Comparison of ENCODE assay signal across 18 mouse cellular contexts in the genomic region with DNA sequence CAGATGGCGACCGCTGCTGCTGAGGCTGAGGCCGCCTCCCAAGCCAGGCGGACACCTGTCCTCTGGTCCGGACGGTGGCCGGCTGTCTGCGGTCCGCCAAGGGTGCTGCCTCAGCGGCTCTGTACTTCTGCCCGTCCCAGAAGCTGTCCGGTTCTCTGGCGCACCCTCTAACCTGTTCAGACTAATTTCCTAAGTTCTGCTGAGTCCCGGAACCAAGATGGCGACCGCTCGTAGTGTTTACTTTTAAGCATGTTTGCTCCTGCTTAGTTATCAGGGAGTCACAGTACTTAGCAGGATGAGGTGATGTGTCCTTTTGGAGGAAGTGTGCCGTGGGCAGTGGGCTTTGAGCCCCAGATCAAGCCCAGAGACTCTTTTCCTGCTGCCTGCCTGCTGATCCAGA. TPM values are rescaled to one million over a fixed set of nuclear protein-coding genes. Genes with fewer than 3 reads are reported as not detected.
DNase-seq lines count a peak whose midpoint lies in the region; ATAC-seq and TF ChIP-seq lines count a peak whose summit lies in the region.
"Not testable (repeated sequence)": the region's sequence is repeated elsewhere in the genome, so short reads cannot be mapped to it uniquely, and the experiment has no call there.
"Had no signal": no experiment of that assay in that cellular context is flagged by ENCODE, and none has a peak within 500 bp of the region (broad histone marks: within the 10 kb centered on the region; RNA-seq: fewer than 3 reads in every experiment).

No protein-coding gene starts in this region.

- H3K9ac ChIP-seq in embryonic facial prominence, embryonic 11.5 days (replicated peaks; ENCODE audit: low read length); hindbrain, embryonic 14.5 days; limb, embryonic 11.5 days (ENCODE audit: low read length); lung, postnatal 0 days (replicated peaks; ENCODE audit: low read depth); neural tube, embryonic 11.5 days (ENCODE audit: low read length): not testable (repeated sequence)

- H3K27ac ChIP-seq in embryonic facial prominence, embryonic 11.5 days (replicated peaks; ENCODE audit: low read depth, low read length); heart, embryonic 10.5 days; hindbrain, embryonic 14.5 days; limb, embryonic 11.5 days (replicated peaks; ENCODE audit: low read depth, low read length); lung, postnatal 0 days (ENCODE audit: low read length); neural tube, embryonic 11.5 days (ENCODE audit: low read depth, low read length): not testable (repeated sequence)

- ATAC-seq in embryonic facial prominence, embryonic 11.5 days (replicated peaks; ENCODE audit: insufficient number of reproducible peaks, low FRiP score, low TSS enrichment, low read depth) = peak; percentile 52; the same call in 1 of the 2 replicates
- ATAC-seq in hindbrain, embryonic 14.5 days (ENCODE audit: low FRiP score) = peak; percentile 60
- peak; percentile 47; the same call in 1 of the 2 replicates for ATAC-seq in limb, embryonic 11.5 days (ENCODE audit: insufficient number of reproducible peaks, low FRiP score, low TSS enrichment, low read depth)
- not testable (repeated sequence) for ATAC-seq in lung, postnatal 0 days
- peak; percentile 50; the same call in 1 of the 2 replicates for ATAC-seq in neural tube, embryonic 11.5 days (ENCODE audit: insufficient read depth, low FRiP score, low TSS enrichment)

- not testable (repeated sequence) for TF ChIP-seq CTCF in lung, postnatal 0 days (IDR thresholded peaks at IDR 0.05)

- not testable (repeated sequence) for H3K4me3 ChIP-seq in embryonic facial prominence, embryonic 11.5 days (ENCODE audit: low read depth, low read length); heart, embryonic 10.5 days; hindbrain, embryonic 14.5 days (replicated peaks; ENCODE audit: low read length); limb, embryonic 11.5 days (ENCODE audit: low read depth, low read length); lung, postnatal 0 days (ENCODE audit: low read depth, low read length); neural tube, embryonic 11.5 days (ENCODE audit: low read depth, low read length)

- H3K4me1 ChIP-seq in embryonic facial prominence, embryonic 11.5 days (ENCODE audit: control insufficient read depth, insufficient read depth, low read length); heart, embryonic 10.5 days; hindbrain, embryonic 14.5 days (replicated peaks; ENCODE audit: control insufficient read depth, insufficient read depth, low read length); limb, embryonic 11.5 days (ENCODE audit: control insufficient read depth, insufficient read depth, low read length); lung, postnatal 0 days (ENCODE audit: insufficient read depth, low read depth, low read length); neural tube, embryonic 11.5 days (ENCODE audit: control insufficient read depth, insufficient read depth, low read length): not testable (repeated sequence)

- H3K9me3 ChIP-seq in embryonic facial prominence, embryonic 11.5 days (replicated peaks; ENCODE audit: control insufficient read depth, low read length); heart, embryonic 10.5 days; limb, embryonic 11.5 days (ENCODE audit: control insufficient read depth, low read length); lung, postnatal 0 days (ENCODE audit: low read length); neural tube, embryonic 11.5 days (ENCODE audit: control insufficient read depth, low read length): not testable (repeated sequence)
- H3K9me3 ChIP-seq in hindbrain, embryonic 14.5 days (ENCODE audit: control insufficient read depth, low read length) = peaks cover 16% of the 10 kb centered on the region

- not testable (repeated sequence) for H3K27me3 ChIP-seq in embryonic facial prominence, embryonic 11.5 days (ENCODE audit: control insufficient read depth, insufficient read depth, low read length); heart, embryonic 10.5 days (ENCODE audit: insufficient read depth, poor library complexity, severe bottlenecking); hindbrain, embryonic 14.5 days (ENCODE audit: control insufficient read depth, insufficient read depth, low read length); limb, embryonic 11.5 days (ENCODE audit: control insufficient read depth, insufficient read depth, low read length); lung, postnatal 0 days (replicated peaks; ENCODE audit: insufficient read depth, low read length); neural tube, embryonic 11.5 days (ENCODE audit: control insufficient read depth, insufficient read depth, low read length)

- not testable (repeated sequence) for TF ChIP-seq EP300 in lung, postnatal 0 days (IDR thresholded peaks at IDR 0.05)

- not testable (repeated sequence) for H3K4me2 ChIP-seq in embryonic facial prominence, embryonic 11.5 days (ENCODE audit: low read depth, low read length); hindbrain, embryonic 14.5 days (replicated peaks); limb, embryonic 11.5 days (ENCODE audit: low read depth, severe bottlenecking); lung, postnatal 0 days (replicated peaks; ENCODE audit: low read depth, low read length); neural tube, embryonic 11.5 days (ENCODE audit: low read depth)

- not testable (repeated sequence) for H3K36me3 ChIP-seq in embryonic facial prominence, embryonic 11.5 days (replicated peaks; ENCODE audit: control insufficient read depth, insufficient read depth, low read depth, low read length); heart, embryonic 10.5 days; hindbrain, embryonic 14.5 days (replicated peaks; ENCODE audit: control insufficient read depth, insufficient read depth); limb, embryonic 11.5 days (ENCODE audit: control insufficient read depth, insufficient read depth, low read length); lung, postnatal 0 days (ENCODE audit: insufficient read depth, low read length); neural tube, embryonic 11.5 days (ENCODE audit: control insufficient read depth, insufficient read depth, low read length)

- WGBS in embryonic facial prominence, embryonic 11.5 days = 87% methylated on average over 7 of the region's 18 CpGs
- WGBS in heart, embryonic 10.5 days = 83% methylated on average over 9 of the region's 18 CpGs
- 89% methylated on average over 7 of the region's 18 CpGs for WGBS in hindbrain, embryonic 14.5 days
- 86% methylated on average over 7 of the region's 18 CpGs for WGBS in limb, embryonic 11.5 days
- WGBS in lung, postnatal 0 days = 85% methylated on average over 7 of the region's 18 CpGs
- WGBS in neural tube, embryonic 11.5 days = 86% methylated on average over 7 of the region's 18 CpGs

- peak; percentile 48 for DNase-seq in ES-CJ7 (ENCODE audit: low read depth, low spot score)
- DNase-seq in embryonic facial prominence, embryonic 11.5 days (ENCODE audit: low spot score); hindbrain, embryonic 14.5 days (ENCODE audit: low spot score): not testable (repeated sequence)
- peak; percentile 73 for DNase-seq in heart, embryonic 10.5 days (ENCODE audit: low spot score)
- DNase-seq in limb, embryonic 11.5 days (ENCODE audit: low spot score) = peak; percentile 21
- peak; percentile 4 for DNase-seq in lung, postnatal 0 days (ENCODE audit: low spot score)
- peak; percentile 9 for DNase-seq in neural tube, embryonic 11.5 days (ENCODE audit: low spot score)
- DNase-seq in yolk sac, embryonic 10.5 days (ENCODE audit: low spot score) = peak; percentile 1

RNA-seq across cellular contexts. Expression of a gene that starts 13.9 kb away (rescaled TPM):
- not detected in 2 replicates for polyA plus RNA-seq in embryonic facial prominence, embryonic 11.5 days (2014; fragmentation: Nextera tagmentation; extraction: Ambion mirVana)
- polyA plus RNA-seq in heart, embryonic 10.5 days (2016; fragmentation: Nextera tagmentation; extraction: Ambion mirVana) = not detected in 2 replicates
- polyA plus RNA-seq in hindbrain, embryonic 14.5 days (2014; fragmentation: Nextera tagmentation; extraction: Ambion mirVana) = not detected in 2 replicates
- not detected in 2 replicates for polyA plus RNA-seq in limb, embryonic 11.5 days (2014; fragmentation: Nextera tagmentation; extraction: Ambion mirVana)
- not detected in 2 replicates for polyA plus RNA-seq in lung, postnatal 0 days (2015; fragmentation: Nextera tagmentation; extraction: Ambion mirVana)
- polyA plus RNA-seq in neural tube, embryonic 11.5 days (2014; fragmentation: Nextera tagmentation; extraction: Ambion mirVana) = not detected in 2 replicates
- polyA plus RNA-seq: forebrain, embryonic 14.5 days; heart, embryonic 16.5 days; hindbrain, embryonic 10.5 days; intestine, embryonic 16.5 days; kidney, postnatal 0 days; limb, embryonic 14.5 days; liver, embryonic 15.5 days; neural tube, embryonic 15.5 days; thymus, adult 2 months; urinary bladder, adult 2 months had no signal

RNA-seq across cellular contexts. Expression of a gene that starts 43.3 kb away (rescaled TPM):
- polyA plus RNA-seq in embryonic facial prominence, embryonic 11.5 days (2014; fragmentation: Nextera tagmentation; extraction: Ambion mirVana) = not detected in 2 replicates
- not detected in 2 replicates for polyA plus RNA-seq in heart, embryonic 10.5 days (2016; fragmentation: Nextera tagmentation; extraction: Ambion mirVana)
- polyA plus RNA-seq in hindbrain, embryonic 14.5 days (2014; fragmentation: Nextera tagmentation; extraction: Ambion mirVana) = not detected in 2 replicates
- polyA plus RNA-seq in limb, embryonic 11.5 days (2014; fragmentation: Nextera tagmentation; extraction: Ambion mirVana) = not detected in 2 replicates
- polyA plus RNA-seq in lung, postnatal 0 days (2015; fragmentation: Nextera tagmentation; extraction: Ambion mirVana) = 0.42 and 0.51 TPM in 2 replicates
- not detected in 2 replicates for polyA plus RNA-seq in neural tube, embryonic 11.5 days (2014; fragmentation: Nextera tagmentation; extraction: Ambion mirVana)
- polyA plus RNA-seq: forebrain, embryonic 14.5 days; heart, embryonic 16.5 days; hindbrain, embryonic 10.5 days; intestine, embryonic 16.5 days; kidney, postnatal 0 days; liver, embryonic 15.5 days; neural tube, embryonic 15.5 days; thymus, adult 2 months; urinary bladder, adult 2 months had no signal

RNA-seq across cellular contexts. Expression of a gene that starts 51.9 kb away (rescaled TPM):
- polyA plus RNA-seq in embryonic facial prominence, embryonic 11.5 days (2014; fragmentation: Nextera tagmentation; extraction: Ambion mirVana) = not detected in 2 replicates
- polyA plus RNA-seq in heart, embryonic 10.5 days (2016; fragmentation: Nextera tagmentation; extraction: Ambion mirVana) = not detected in 2 replicates
- polyA plus RNA-seq in hindbrain, embryonic 14.5 days (2014; fragmentation: Nextera tagmentation; extraction: Ambion mirVana) = not detected in 2 replicates
- not detected in 2 replicates for polyA plus RNA-seq in limb, embryonic 11.5 days (2014; fragmentation: Nextera tagmentation; extraction: Ambion mirVana)
- polyA plus RNA-seq in lung, postnatal 0 days (2015; fragmentation: Nextera tagmentation; extraction: Ambion mirVana) = not detected in 2 replicates
- polyA plus RNA-seq in neural tube, embryonic 11.5 days (2014; fragmentation: Nextera tagmentation; extraction: Ambion mirVana) = not detected in 2 replicates
- polyA plus RNA-seq: forebrain, embryonic 14.5 days; heart, embryonic 16.5 days; hindbrain, embryonic 10.5 days; intestine, embryonic 16.5 days; kidney, postnatal 0 days; limb, embryonic 14.5 days; liver, embryonic 15.5 days; neural tube, embryonic 15.5 days; thymus, adult 2 months; urinary bladder, adult 2 months had no signal
